Mouse (Mus musculus) adrenal gland, adult (tissue): ENCODE results near the gene Tent5c.

ENCODE experiments used
- DNase-seq, 2 experiments: peaks; one replicate each; pipeline ENCODE4 v3.0.0; 2022 to 2023; ENCODE audit warnings: low spot score in 1 of 2; ENCODE audit not compliant: inconsistent age in 2 of 2

Gene Tent5c

GRCm38 (mm10) chr3:100488251-100489132 lies 632 bp downstream of the Tent5c start:
- DNase-seq: peak; percentile 80 to 94

GRCm38 (mm10) chr3:100487046-100487445 lies 2.1 kb downstream of the Tent5c start:
- DNase-seq: no peak

GRCm38 (mm10) chr3:100485390-100486132 lies 3.6 kb downstream of the Tent5c start:
- no peak for DNase-seq

GRCm38 (mm10) chr3:100482971-100483610 lies 6.0 kb downstream of the Tent5c start:
- DNase-seq: no peak

GRCm38 (mm10) chr3:100482324-100482911 lies 6.7 kb downstream of the Tent5c start:
- no peak for DNase-seq

GRCm38 (mm10) chr3:100480251-100481005 lies 8.7 kb downstream of the Tent5c start:
- no peak for DNase-seq

GRCm38 (mm10) chr3:100474950-100475472 lies 14.1 kb downstream of the Tent5c start:
- DNase-seq: no peak

GRCm38 (mm10) chr3:100474536-100474935 lies 14.6 kb downstream of the Tent5c start:
- DNase-seq: no peak

- DNase-seq: peak; percentile 63 to 80
These were observed 16.0 kb downstream of the Tent5c start for GRCm38 (mm10) chr3:100473146-100473545.

- no peak for DNase-seq
These were observed 18.2 kb downstream of the Tent5c start for GRCm38 (mm10) chr3:100470902-100471301.

GRCm38 (mm10) chr3:100470101-100470500 lies 19.0 kb downstream of the Tent5c start:
- no peak for DNase-seq

- DNase-seq: no peak
These were observed 22.6 kb downstream of the Tent5c start for GRCm38 (mm10) chr3:100466551-100466950.

GRCm38 (mm10) chr3:100464596-100464995 lies 24.5 kb downstream of the Tent5c start:
- DNase-seq: no peak

GRCm38 (mm10) chr3:100463959-100464265 lies 25.2 kb downstream of the Tent5c start:
- no peak for DNase-seq

GRCm38 (mm10) chr3:100463160-100463958 lies 25.8 kb downstream of the Tent5c start:
- no peak for DNase-seq

GRCm38 (mm10) chr3:100462235-100463083 lies 26.7 kb downstream of the Tent5c start:
- peak in 1 of 2 experiments; percentile 42 for DNase-seq

- DNase-seq: no peak
These were observed 28.6 kb downstream of the Tent5c start for GRCm38 (mm10) chr3:100460510-100460909.

- no peak for DNase-seq
These were observed 45.2 kb downstream of the Tent5c start for GRCm38 (mm10) chr3:100443798-100444500.
